Mouse (Mus musculus) embryonic facial prominence, embryonic 11.5 days (tissue): ENCODE measurements around the gene Ddo. TPM values are rescaled to one million over a fixed set of nuclear protein-coding genes. Genes with fewer than 3 reads are reported as not detected.

Source experiments
- ATAC-seq: fragments of 200-750 bp; cut with Nextera tagmentation; replicated peaks from 2 replicates; pipeline ENCODE4 v1.8.0; 2017; ENCODE audit warnings: low read depth; ENCODE audit not compliant: insufficient number of reproducible peaks, low FRiP score, low TSS enrichment
- DNase-seq: peaks from one replicate; pipeline ENCODE4 v3.0.0-alpha.2; 2015; ENCODE audit warnings: low spot score
- H3K27ac ChIP-seq: fragments of 300-500 bp; sonication (generic); replicated peaks from 2 replicates; pipeline ENCODE4 v1.5.1; 2014; ENCODE audit warnings: mild to moderate bottlenecking, low read depth, low read length, control low read depth
- H3K27me3 ChIP-seq: fragments of 300-500 bp; sonication (generic); 2 replicates; pipeline ENCODE4 v1.6.1; 2014; ENCODE audit warnings: mild to moderate bottlenecking, low read length, moderate library complexity, mixed read lengths; ENCODE audit not compliant: control insufficient read depth, insufficient read depth
- H3K36me3 ChIP-seq: fragments of 300-500 bp; sonication (generic); replicated peaks from 2 replicates; pipeline ENCODE4 v1.6.1; 2014; ENCODE audit warnings: low read depth, mild to moderate bottlenecking, low read length, moderate library complexity, mixed read lengths; ENCODE audit not compliant: control insufficient read depth, insufficient read depth
- H3K4me1 ChIP-seq: fragments of 300-500 bp; sonication (generic); 2 replicates; pipeline ENCODE4 v1.6.1; 2014; ENCODE audit warnings: low read length, mixed read lengths; ENCODE audit not compliant: control insufficient read depth, insufficient read depth
- H3K4me2 ChIP-seq: fragments of 300-500 bp; sonication (generic); 2 replicates; pipeline ENCODE4 v1.6.1; 2014; ENCODE audit warnings: low read depth, mild to moderate bottlenecking, control low read depth, low read length, moderate library complexity
- H3K4me3 ChIP-seq: fragments of 300-500 bp; sonication (generic); 2 replicates; pipeline ENCODE4 v1.5.1; 2014; ENCODE audit warnings: low read depth, low read length, control low read depth
- H3K9ac ChIP-seq: fragments of 300-500 bp; sonication (generic); replicated peaks from 2 replicates; pipeline ENCODE4 v1.6.1; 2014; ENCODE audit warnings: mild to moderate bottlenecking, control low read depth, low read length
- H3K9me3 ChIP-seq: fragments of 300-500 bp; sonication (generic); replicated peaks from 2 replicates; pipeline ENCODE4 v1.6.1; 2016; ENCODE audit warnings: mild to moderate bottlenecking, low read length, inconsistent platforms, mixed read lengths; ENCODE audit not compliant: control insufficient read depth
- WGBS: fragments of 180-500 bp; shearing (Covaris S2); extraction: QIAGEN DNeasy Blood & Tissue Kit; methylation state at CpG from one replicate; pipeline ENCODE4 v1.1.7; 2014; 5-methylcytosine and 5-hydroxymethylcytosine counted together
- polyA plus RNA-seq: library from polyadenylated mRNA; unstranded; fragments of >200 nt; fragmentation: Nextera tagmentation; extraction: Ambion mirVana; gene quantifications from 2 replicates; pipeline ENCODE4 v1.2.1, GENCODE M21; 2014

Ddo gene
- polyA plus RNA-seq, 1 experiment from 2014 or later, result 0.20 TPM

- WGBS, result 31% methylated on average over 9 of the region's 9 CpGs
- peak; percentile 56 for DNase-seq
- Histone ChIP-seq H3K27ac (no peak overlapping the region), H3K9me3 (no peaks in the 10 kb centered on the region), H3K4me3 (no peak overlapping the region), H3K36me3 (no peaks in the 10 kb centered on the region), H3K4me1 (no peaks in the 10 kb centered on the region), H3K9ac (no peak overlapping the region), H3K4me2 (no peak overlapping the region), H3K27me3 (no peaks in the 10 kb centered on the region)
- no peak for ATAC-seq
Measured at GRCm38 (mm10) chr10:40713018-40713608, 83.3 kb downstream of the Ddo start.

GRCm38 (mm10) chr10:40713829-40714228 is 84.0 kb downstream of the Ddo start:
- Histone ChIP-seq H3K4me3 (no peak overlapping the region), H3K9me3 (no peaks in the 10 kb centered on the region), H3K9ac (no peak overlapping the region), H3K4me1 (no peaks in the 10 kb centered on the region), H3K36me3 (no peaks in the 10 kb centered on the region), H3K27me3 (no peaks in the 10 kb centered on the region), H3K27ac (no peak overlapping the region), H3K4me2 (no peak overlapping the region)
- DNase-seq, result no peak
- ATAC-seq, result no peak
- WGBS, result 92% methylated on average over 9 of the region's 9 CpGs

- Histone ChIP-seq H3K27ac (no peak overlapping the region), H3K4me1 (no peaks in the 10 kb centered on the region), H3K27me3 (no peaks in the 10 kb centered on the region), H3K9me3 (no peaks in the 10 kb centered on the region), H3K9ac (no peak overlapping the region), H3K36me3 (no peaks in the 10 kb centered on the region), H3K4me2 (no peak overlapping the region), H3K4me3 (no peak overlapping the region)
- DNase-seq (no peak), ATAC-seq (no peak)
- 85% methylated on average over 4 of the region's 4 CpGs for WGBS
Measured at GRCm38 (mm10) chr10:40715151-40715550, 85.3 kb downstream of the Ddo start.

GRCm38 (mm10) chr10:40716296-40716695 is 86.5 kb downstream of the Ddo start:
- 81% methylated on average over 8 of the region's 8 CpGs for WGBS
- Histone ChIP-seq H3K36me3 (no peaks in the 10 kb centered on the region), H3K27ac (no peak overlapping the region), H3K4me3 (no peak overlapping the region), H3K9me3 (no peaks in the 10 kb centered on the region), H3K27me3 (no peaks in the 10 kb centered on the region), H3K4me2 (no peak overlapping the region), H3K4me1 (no peaks in the 10 kb centered on the region), H3K9ac (no peak overlapping the region)
- no peak for DNase-seq
- no peak for ATAC-seq

- Histone ChIP-seq H3K9me3 (no peaks in the 10 kb centered on the region), H3K4me2 (no peak overlapping the region), H3K4me3 (no peak overlapping the region), H3K27me3 (no peaks in the 10 kb centered on the region), H3K27ac (no peak overlapping the region), H3K9ac (no peak overlapping the region), H3K36me3 (no peaks in the 10 kb centered on the region), H3K4me1 (no peaks in the 10 kb centered on the region)
- DNase-seq (no peak), ATAC-seq (no peak)
- 84% methylated on average over 3 of the region's 3 CpGs for WGBS
Measured at GRCm38 (mm10) chr10:40716713-40717112, 86.9 kb downstream of the Ddo start.

GRCm38 (mm10) chr10:40718362-40718761 is 88.6 kb downstream of the Ddo start:
- Histone ChIP-seq H3K9me3 (no peaks in the 10 kb centered on the region), H3K9ac (no peak overlapping the region), H3K27ac (no peak overlapping the region), H3K27me3 (no peaks in the 10 kb centered on the region), H3K4me2 (no peak overlapping the region), H3K36me3 (no peaks in the 10 kb centered on the region), H3K4me3 (no peak overlapping the region), H3K4me1 (no peaks in the 10 kb centered on the region)
- 92% methylated on average over 13 of the region's 13 CpGs for WGBS
- DNase-seq, result no peak
- no peak for ATAC-seq

GRCm38 (mm10) chr10:40719062-40719461 is 89.3 kb downstream of the Ddo start:
- DNase-seq, result no peak
- H3K9ac ChIP-seq, result no peak overlapping the region
- WGBS, result 86% methylated on average over 6 of the region's 6 CpGs
- no peaks in the 10 kb centered on the region for H3K4me1 ChIP-seq
- no peaks in the 10 kb centered on the region for H3K36me3 ChIP-seq
- no peaks in the 10 kb centered on the region for H3K9me3 ChIP-seq
- ATAC-seq, result no peak
- no peak overlapping the region for H3K4me2 ChIP-seq
- no peaks in the 10 kb centered on the region for H3K27me3 ChIP-seq
- H3K27ac ChIP-seq, result no peak overlapping the region
- H3K4me3 ChIP-seq, result no peak overlapping the region

- no peaks in the 10 kb centered on the region for H3K9me3 ChIP-seq
- H3K36me3 ChIP-seq, result no peaks in the 10 kb centered on the region
- ATAC-seq (no peak), DNase-seq (no peak)
- H3K27ac ChIP-seq, result no peak overlapping the region
- no peaks in the 10 kb centered on the region for H3K27me3 ChIP-seq
- H3K4me2 ChIP-seq, result no peak overlapping the region
- 81% methylated on average over 5 of the region's 5 CpGs for WGBS
- no peak overlapping the region for H3K4me3 ChIP-seq
- H3K9ac ChIP-seq, result no peak overlapping the region
- no peaks in the 10 kb centered on the region for H3K4me1 ChIP-seq
Measured at GRCm38 (mm10) chr10:40720883-40721282, 91.1 kb downstream of the Ddo start.
